Mouse (Mus musculus) liver, postnatal 0 days (tissue): Measurements from ENCODE around the gene Aatk.

Source experiments
- CTCF ChIP-seq: sonication (generic); IDR thresholded peaks from 2 replicates; pipeline ENCODE4 v1.5.1; 2016; ENCODE audit warnings: antibody characterized with exemption, low read depth
- EP300 ChIP-seq: IDR thresholded peaks from 2 replicates; pipeline ENCODE4 v1.6.1; 2016; ENCODE audit warnings: antibody characterized with exemption, low read depth, mild to moderate bottlenecking

- TF ChIP-seq CTCF (no peak), EP300 (no peak)
Measured at GRCm38 (mm10) chr11:120086702-120087152, 39.8 kb upstream of the Aatk start, which contains the start of gene Cep131.
